Mouse (Mus musculus) thymus, adult 2 months (tissue): ENCODE data around the gene Washc2. TPM values are rescaled to one million over a fixed set of nuclear protein-coding genes. Genes with fewer than 3 reads are reported as not detected.
"Not testable (repeated sequence)": the region's sequence is repeated elsewhere in the genome, so short reads cannot be mapped to it uniquely, and the experiment has no call there.

Experiments
- DNase-seq: peaks from one replicate; pipeline ENCODE4 v3.0.0; 2021
- H3K27ac ChIP-seq: fragments of 200-500 bp; 2 replicates; pipeline ENCODE4 v1.5.1; 2012; ENCODE audit warnings: low read length, control low read depth; ENCODE audit not compliant: control insufficient read depth, insufficient read depth
- H3K27me3 ChIP-seq: fragments of 200-500 bp; 2 replicates; pipeline ENCODE4 v1.6.1; 2012; ENCODE audit warnings: mild to moderate bottlenecking, low read length, moderate library complexity, mixed read lengths; ENCODE audit not compliant: control insufficient read depth, insufficient read depth
- H3K36me3 ChIP-seq: fragments of 200-500 bp; 2 replicates; pipeline ENCODE4 v1.6.1; 2012; ENCODE audit warnings: mild to moderate bottlenecking, low read length, moderate library complexity; ENCODE audit not compliant: control insufficient read depth, insufficient read depth
- H3K4me1 ChIP-seq: fragments of 200-500 bp; replicated peaks from 2 replicates; pipeline ENCODE4 v1.6.1; 2012; ENCODE audit warnings: low read length; ENCODE audit not compliant: control insufficient read depth, insufficient read depth
- H3K4me3 ChIP-seq: fragments of 200-500 bp; 2 replicates; pipeline ENCODE4 v1.5.1; 2012; ENCODE audit warnings: mild to moderate bottlenecking, low read length, control low read depth, moderate library complexity; ENCODE audit not compliant: control insufficient read depth, insufficient read depth
- CTCF ChIP-seq: fragments of 200-500 bp; IDR thresholded peaks from 2 replicates; pipeline ENCODE4 v1.5.1; 2012; ENCODE audit warnings: mild to moderate bottlenecking, control low read depth, low read length, moderate library complexity, borderline replicate concordance; ENCODE audit not compliant: control insufficient read depth, poor library complexity, insufficient read depth; ENCODE audit errors: extremely low read depth
- POLR2A ChIP-seq: fragments of 200-500 bp; IDR thresholded peaks from 2 replicates; pipeline ENCODE4 v1.6.1; 2012; ENCODE audit warnings: mild to moderate bottlenecking, low read length, control low read depth, moderate library complexity; ENCODE audit not compliant: control insufficient read depth, poor library complexity, insufficient read depth; ENCODE audit errors: extremely low read depth
- WGBS: fragments of 180-500 bp; shearing (Covaris S2); methylation state at CpG from one replicate; pipeline ENCODE4 v1.1.7; 2018; 5-methylcytosine and 5-hydroxymethylcytosine counted together
- polyA plus RNA-seq: library from polyadenylated mRNA; depleted of rRNA; stranded (reverse); fragments of >200 nt; gene quantifications from 2 replicates; pipeline ENCODE4 v1.2.3, GENCODE M21; 2012; rRNA removed

The Washc2 gene
- polyA plus RNA-seq = 49.1 and 61.7 TPM in 2 replicates

DNA sequence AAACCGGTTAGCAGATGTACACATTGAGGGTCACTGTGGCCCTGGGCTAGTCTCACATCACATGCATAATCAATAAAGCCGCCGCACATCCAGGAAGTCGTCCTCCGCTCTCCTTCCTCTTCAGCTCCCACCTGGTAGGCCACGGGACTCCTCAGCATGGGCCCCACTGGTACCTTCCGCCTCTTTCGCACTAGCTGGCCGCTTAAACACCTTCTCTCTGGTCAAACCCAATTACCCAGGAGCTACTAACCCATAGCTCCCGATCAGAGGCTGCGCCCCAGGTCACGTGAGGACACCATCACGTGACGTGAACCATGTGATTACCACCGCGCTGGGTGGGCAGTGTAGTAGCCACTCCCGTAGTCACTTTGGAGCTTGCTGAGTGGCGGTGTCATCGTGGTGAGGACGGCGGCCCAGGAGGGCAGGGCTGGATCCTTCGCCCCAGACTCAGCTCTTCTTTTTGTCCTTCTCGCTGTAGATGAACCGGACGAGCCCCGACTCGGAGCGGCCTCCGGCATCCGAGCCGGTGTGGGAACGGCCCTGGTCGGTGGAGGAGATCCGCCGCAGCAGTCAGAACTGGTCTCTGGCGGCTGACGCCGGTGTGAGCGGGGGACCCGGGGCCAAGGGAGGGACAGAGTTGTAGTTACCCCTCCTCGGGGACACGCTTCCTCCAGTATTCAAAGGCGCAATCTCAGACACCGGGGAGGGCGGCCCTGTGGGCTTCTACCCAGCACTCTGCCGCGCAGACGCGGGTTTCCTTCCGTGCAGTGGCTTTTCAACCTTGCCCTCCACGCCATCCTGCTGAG, at the start of gene Washc2:
Gene Washc2 (plus strand): TSS at position 310 of the 806 bp plus-strand sequence.
- Histone ChIP-seq H3K4me1 (no peaks in the 10 kb centered on the region), H3K4me3 (peak within 1 kb of the TSS; percentile 74), H3K27ac (no peak within 1 kb of the TSS), H3K36me3 (no peaks in the 10 kb centered on the region), H3K27me3 (no peaks in the 10 kb centered on the region)
- under 1% methylated on average over 51 of the region's 51 CpGs for WGBS
- TF ChIP-seq CTCF (no peak), POLR2A (peak; percentile 34; the same call in 1 of the 2 replicates)
- DNase-seq = peak; percentile 90

DNA sequence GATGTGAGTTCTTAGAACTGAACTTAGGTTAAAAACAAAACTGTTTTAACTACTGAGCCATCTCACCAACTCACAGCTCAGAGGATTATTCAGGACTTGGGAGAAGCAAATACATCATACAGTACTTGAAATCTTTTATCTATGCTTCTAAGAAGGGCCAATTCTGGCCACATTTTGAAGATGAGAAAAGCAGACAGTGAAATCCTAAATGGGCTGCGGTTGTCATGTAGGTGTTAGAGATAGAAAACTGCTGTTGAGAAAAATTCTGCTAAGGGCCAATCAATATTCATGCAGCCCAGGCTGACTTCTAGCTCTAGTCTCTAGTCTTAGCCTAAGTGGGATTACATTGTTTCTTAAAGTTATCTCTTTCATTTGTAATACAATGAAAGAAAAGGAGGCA, 41.5 kb upstream of the Washc2 start:
- TF ChIP-seq CTCF (no peak), POLR2A (no peak)
- Histone ChIP-seq H3K27ac (no peak overlapping the region), H3K36me3 (no peaks in the 10 kb centered on the region), H3K4me1 (no peaks in the 10 kb centered on the region), H3K27me3 (no peaks in the 10 kb centered on the region), H3K4me3 (no peak overlapping the region)
- WGBS = 94% methylated on average over 1 of the region's 1 CpGs
- DNase-seq = no peak

DNA sequence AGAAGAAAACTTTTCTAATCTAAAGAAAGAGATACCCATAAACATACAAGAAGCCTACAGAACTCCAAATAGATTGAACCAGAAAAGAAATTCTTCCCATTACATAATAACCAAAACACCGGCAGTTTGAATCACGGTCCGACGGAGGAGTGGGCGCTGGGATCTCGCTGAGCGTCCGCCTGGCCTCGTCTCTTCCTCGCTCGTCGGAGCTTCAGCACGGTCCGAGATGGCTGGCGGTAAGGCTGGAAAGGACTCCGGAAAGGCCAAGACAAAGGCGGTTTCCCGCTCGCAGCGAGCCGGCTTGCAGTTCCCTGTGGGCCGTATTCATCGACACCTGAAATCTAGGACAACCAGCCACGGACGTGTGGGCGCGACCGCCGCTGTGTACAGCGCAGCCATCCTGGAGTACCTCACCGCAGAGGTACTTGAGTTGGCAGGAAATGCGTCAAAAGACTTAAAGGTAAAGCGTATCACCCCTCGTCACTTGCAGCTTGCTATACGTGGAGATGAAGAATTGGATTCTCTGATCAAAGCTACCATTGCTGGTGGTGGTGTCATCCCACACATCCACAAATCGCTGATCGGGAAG, 34.2 kb upstream of the Washc2 start:
- H3K4me1 ChIP-seq, H3K27me3 ChIP-seq, H3K27ac ChIP-seq, H3K36me3 ChIP-seq, DNase-seq, H3K4me3 ChIP-seq: not testable (repeated sequence)
- WGBS = 98% methylated on average over 37 of the region's 37 CpGs

DNA sequence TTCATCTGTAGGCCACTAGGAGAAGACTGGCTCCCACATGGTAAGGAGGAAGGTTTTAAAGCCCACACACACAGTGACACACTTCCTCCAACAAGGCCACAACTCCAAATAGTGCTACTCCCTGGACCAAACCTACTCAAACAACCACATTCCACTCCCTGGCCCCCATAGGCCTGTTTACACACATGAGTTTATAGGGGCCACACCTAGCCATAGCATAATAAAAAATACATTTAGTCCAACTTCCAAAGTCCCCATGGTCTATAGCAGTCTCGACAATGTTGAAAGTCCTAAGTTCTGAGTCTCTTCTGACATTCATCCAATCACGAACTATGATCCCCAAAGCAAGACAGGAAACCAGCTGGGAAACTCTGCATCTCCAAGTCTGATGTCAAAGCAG, 29.5 kb upstream of the Washc2 start:
- Histone ChIP-seq H3K27ac (no peak overlapping the region), H3K27me3 (no peaks in the 10 kb centered on the region), H3K36me3 (no peaks in the 10 kb centered on the region; the same call in 1 of the 2 replicates), H3K4me3 (no peak overlapping the region), H3K4me1 (no peaks in the 10 kb centered on the region)
- TF ChIP-seq POLR2A = no peak
- TF ChIP-seq CTCF = no peak
- no peak for DNase-seq
- WGBS = 81% methylated on average over 2 of the region's 2 CpGs

DNA sequence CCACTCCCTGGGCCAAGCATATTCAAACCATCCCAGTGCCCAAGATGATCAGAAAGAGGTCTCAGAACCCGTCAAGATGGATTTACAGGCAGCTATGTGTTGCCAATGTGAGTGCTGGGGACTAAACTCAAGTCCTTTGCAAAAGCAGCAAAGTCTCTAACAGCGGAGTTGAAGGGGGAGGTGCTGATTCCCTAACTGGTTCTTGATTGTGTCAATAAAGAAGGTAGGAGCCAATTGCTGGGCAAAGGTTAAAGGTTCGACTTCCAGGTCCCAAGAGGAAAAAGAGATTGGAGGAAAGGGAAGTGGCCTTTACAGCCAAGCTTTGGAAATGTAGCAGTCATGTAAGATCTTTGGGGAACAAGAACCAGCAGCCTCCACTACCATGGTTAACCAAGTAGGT, 27.1 kb upstream of the Washc2 start:
- no peak overlapping the region for H3K27ac ChIP-seq
- no peak for DNase-seq
- WGBS = 88% methylated on average over 3 of the region's 3 CpGs

DNA sequence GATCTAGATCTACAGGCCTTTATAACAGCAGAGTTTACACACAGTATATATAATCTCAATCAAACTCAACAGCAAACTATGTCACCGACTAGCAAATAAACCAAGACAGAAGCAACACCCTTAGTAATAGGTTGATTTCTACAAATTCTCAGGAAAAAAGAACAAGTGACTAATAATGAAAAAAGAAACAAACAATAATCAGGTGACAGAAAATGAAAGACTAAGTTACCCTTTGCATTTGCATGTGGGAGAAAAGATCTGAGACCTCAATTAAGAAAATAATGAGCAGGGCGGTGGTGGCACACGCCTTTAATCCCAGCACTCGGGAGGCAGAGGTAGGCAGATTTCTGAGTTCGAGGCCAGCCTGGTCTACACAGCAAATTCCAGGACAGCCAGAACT, 24.3 kb upstream of the Washc2 start:
- Histone ChIP-seq H3K4me3 (no peak overlapping the region), H3K4me1 (no peaks in the 10 kb centered on the region), H3K27me3 (no peaks in the 10 kb centered on the region), H3K27ac (no peak overlapping the region), H3K36me3 (no peaks in the 10 kb centered on the region)
- DNase-seq = no peak
- TF ChIP-seq CTCF (no peak), POLR2A (no peak)
- WGBS = 98% methylated on average over 5 of the region's 5 CpGs

More for the DNA sequence above, 27.1 kb upstream of the Washc2 start:
- TF ChIP-seq CTCF = no peak
- Histone ChIP-seq H3K4me1 (no peaks in the 10 kb centered on the region), H3K36me3 (no peaks in the 10 kb centered on the region; the same call in 1 of the 2 replicates), H3K27me3 (no peaks in the 10 kb centered on the region), H3K4me3 (no peak overlapping the region)

DNA sequence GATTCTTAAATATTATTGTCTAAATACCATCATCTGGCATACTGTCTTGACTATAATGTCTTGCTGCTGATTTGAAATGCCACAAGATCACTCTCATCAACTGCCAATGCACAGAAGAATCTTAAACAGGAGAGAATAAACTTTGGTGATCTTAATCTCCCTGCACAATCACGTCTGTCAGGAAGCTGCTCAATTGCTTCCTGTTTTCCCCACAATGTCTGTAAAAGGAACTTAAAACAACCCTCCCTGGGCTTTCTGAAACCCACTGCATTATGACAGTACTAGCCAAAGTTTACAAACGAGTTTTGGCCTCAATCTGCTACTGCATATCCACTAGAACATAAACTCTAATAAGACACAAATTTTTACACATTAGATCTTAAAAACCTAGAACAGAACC, 21.4 kb upstream of the Washc2 start:
- no peaks in the 10 kb centered on the region for H3K36me3 ChIP-seq
- H3K27me3 ChIP-seq = no peaks in the 10 kb centered on the region
- no peak overlapping the region for H3K4me3 ChIP-seq
- no peaks in the 10 kb centered on the region for H3K4me1 ChIP-seq
- TF ChIP-seq POLR2A (no peak), CTCF (no peak)
- H3K27ac ChIP-seq = no peak overlapping the region
- WGBS = 9% methylated on average over 2 of the region's 2 CpGs
- DNase-seq = no peak
